Mouse (Mus musculus): Measurements from ENCODE around the gene Dip2b.

- TF ChIP-seq CTCF (IDR thresholded peaks at IDR 0.05; ENCODE audit: insufficient read depth, low read length) (no peak), POLR2A (IDR thresholded peaks at IDR 0.05; ENCODE audit: borderline replicate concordance, extremely low read depth, low read depth, low read length) (no peak)
These were observed 43.1 kb downstream of the Dip2b start for GRCm38 (mm10) chr15:100081478-100081998.

Data from lung, adult 2 months (tissue).